Mouse (Mus musculus) MEL (cell line): Measurements from ENCODE around the gene 1700001C19Rik.

Experiments
- CTCF ChIP-seq, 3 experiments: IDR thresholded peaks in 2 of 3; conservative IDR thresholded peaks in 1 of 3; 2 replicates each; pipeline ENCODE4 v1.5.1; 2011 to 2012; ENCODE audit warnings: low read length in 3 of 3, low read depth in 2 of 3, mild to moderate bottlenecking in 2 of 3, improper control_type of control experiment in 1 of 3, inconsistent platforms in 1 of 3, mixed read lengths in 1 of 3, moderate library complexity in 1 of 3; ENCODE audit not compliant: control insufficient read depth in 1 of 3, insufficient read depth in 1 of 3, poor library complexity in 1 of 3, severe bottlenecking in 1 of 3
- GATA1 ChIP-seq: IDR thresholded peaks from 2 replicates; pipeline ENCODE4 v1.6.1; 2011; ENCODE audit warnings: low read depth, low read length, improper control_type of control experiment
- MAX ChIP-seq: IDR thresholded peaks from 2 replicates; pipeline ENCODE4 v1.6.1; 2011; ENCODE audit warnings: low read length, improper control_type of control experiment
- MYC ChIP-seq: IDR thresholded peaks from 2 replicates; pipeline ENCODE4 v1.6.1; 2011; ENCODE audit warnings: low read depth, mild to moderate bottlenecking, low read length, improper control_type of control experiment, moderate library complexity
- NRF1 ChIP-seq: IDR thresholded peaks from 2 replicates; pipeline ENCODE4 v1.6.1; 2014; ENCODE audit warnings: low read depth, mild to moderate bottlenecking, inconsistent platforms, low read length, improper control_type of control experiment, moderate library complexity; ENCODE audit not compliant: poor library complexity, insufficient read depth, severe bottlenecking
- POLR2A ChIP-seq, 2 experiments: IDR thresholded peaks; 2 replicates each; pipeline ENCODE4 v1.6.1; 2011 to 2012; ENCODE audit warnings: low read length in 2 of 2, mild to moderate bottlenecking in 2 of 2, control low read depth in 1 of 2, improper control_type of control experiment in 1 of 2, low read depth in 1 of 2, moderate library complexity in 1 of 2; ENCODE audit not compliant: control insufficient read depth in 1 of 2, insufficient read depth in 1 of 2, poor library complexity in 1 of 2
- POLR2AphosphoS2 ChIP-seq: IDR thresholded peaks from 2 replicates; pipeline ENCODE4 v1.6.1; 2011; ENCODE audit warnings: low read length, improper control_type of control experiment
- UBTF ChIP-seq: IDR thresholded peaks from 2 replicates; pipeline ENCODE4 v1.6.1; 2012; ENCODE audit warnings: low read depth, mild to moderate bottlenecking, inconsistent platforms, low read length, improper control_type of control experiment, moderate library complexity, borderline replicate concordance; ENCODE audit not compliant: insufficient read depth
- ZKSCAN1 ChIP-seq: IDR thresholded peaks from 2 replicates; pipeline ENCODE4 v1.6.1; 2012; ENCODE audit warnings: low read depth, mild to moderate bottlenecking, inconsistent platforms, low read length, improper control_type of control experiment, moderate library complexity

DNA sequence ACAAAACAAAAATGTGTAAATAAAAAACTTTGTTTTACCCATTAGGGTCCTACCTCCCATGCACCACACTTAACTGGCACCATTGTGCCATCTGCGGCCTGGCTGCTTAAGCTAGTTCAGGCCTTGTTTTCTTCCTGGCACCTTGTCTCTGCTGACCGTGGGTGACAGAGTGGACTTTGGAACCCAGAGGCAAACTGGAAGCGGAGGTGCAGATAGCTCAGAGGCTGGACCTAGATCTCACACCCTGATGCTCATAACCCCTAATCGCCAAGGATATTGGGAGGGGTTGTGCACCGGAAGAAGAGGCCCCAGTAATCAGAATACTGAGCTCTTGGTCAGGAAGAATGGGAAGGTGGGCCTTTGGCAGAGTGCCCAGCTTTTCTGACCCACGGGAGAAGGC, 13.0 kb downstream of the 1700001C19Rik start:
- no peak for TF ChIP-seq MAX
- TF ChIP-seq CTCF (IDR thresholded peaks at IDR 0.05 in 2 of 3, conservative IDR thresholded peaks at IDR 0.05 in 1 of 3; ENCODE audit: control insufficient read depth in 1 of 3, insufficient read depth in 1 of 3, low read depth in 2 of 3, low read length in 3 of 3, poor library complexity in 1 of 3, severe bottlenecking in 1 of 3), result no peak
- no peak for TF ChIP-seq POLR2A (IDR thresholded peaks at IDR 0.05; ENCODE audit: control insufficient read depth in 1 of 2, insufficient read depth in 1 of 2, low read depth in 1 of 2, low read length in 2 of 2, poor library complexity in 1 of 2)
- no peak for TF ChIP-seq POLR2AphosphoS2
- TF ChIP-seq GATA1, result no peak
- no peak for TF ChIP-seq NRF1
- no peak for TF ChIP-seq ZKSCAN1
- no peak for TF ChIP-seq MYC
- TF ChIP-seq UBTF, result no peak
